Mouse (Mus musculus): ENCODE measurements around the gene Canx.

Canx gene

DNA sequence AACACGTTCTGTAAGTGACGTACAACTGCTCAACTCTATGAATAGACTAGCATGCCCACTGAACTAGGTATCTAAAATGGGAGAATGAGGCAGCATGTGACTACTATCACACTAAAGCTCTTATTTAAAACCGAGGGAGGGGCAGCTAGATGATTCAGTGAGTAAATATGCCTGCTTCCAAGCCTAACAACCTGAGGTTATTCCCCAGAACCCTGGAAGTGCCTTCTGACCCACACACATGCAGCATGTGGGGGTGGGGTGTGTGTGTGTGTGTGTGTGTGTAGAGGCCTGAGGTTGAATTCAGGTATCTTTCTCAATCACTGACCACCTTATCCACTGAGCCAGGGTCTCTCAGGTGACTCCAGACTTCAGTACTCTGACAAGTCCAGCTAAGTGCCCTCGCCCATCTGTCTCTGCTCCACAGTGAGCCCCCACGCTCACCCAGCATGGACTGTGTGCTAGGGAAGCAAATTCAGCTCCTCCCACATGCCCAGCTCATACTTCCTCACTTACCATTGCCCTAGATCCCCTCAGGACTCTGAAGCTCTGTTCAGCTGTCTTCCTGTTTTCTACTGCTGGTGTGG lies 49.8 kb downstream of the Canx start:
- DNase-seq (ENCODE audit: low read depth), result peak; percentile 63

DNA sequence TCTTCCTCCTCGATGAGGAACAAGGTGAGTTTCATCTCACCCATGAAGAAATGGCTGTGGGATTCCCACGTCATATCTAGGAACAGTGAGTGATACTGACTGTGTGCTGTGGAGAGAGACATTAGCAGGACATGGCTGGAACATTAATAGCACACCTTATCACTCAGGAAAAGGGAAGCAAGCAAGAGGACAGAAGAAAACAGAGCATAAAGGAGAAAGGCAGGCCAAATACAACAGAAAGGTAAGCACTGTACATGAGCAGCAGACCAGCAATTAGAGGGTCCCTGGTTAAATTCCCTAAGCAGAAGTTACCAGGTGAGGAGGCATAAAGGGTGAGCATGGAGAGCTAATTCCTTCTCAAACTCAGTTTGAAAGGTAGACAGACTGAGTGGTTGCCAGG lies 50.4 kb downstream of the Canx start:
- no peak for DNase-seq (ENCODE audit: low read depth)

DNA sequence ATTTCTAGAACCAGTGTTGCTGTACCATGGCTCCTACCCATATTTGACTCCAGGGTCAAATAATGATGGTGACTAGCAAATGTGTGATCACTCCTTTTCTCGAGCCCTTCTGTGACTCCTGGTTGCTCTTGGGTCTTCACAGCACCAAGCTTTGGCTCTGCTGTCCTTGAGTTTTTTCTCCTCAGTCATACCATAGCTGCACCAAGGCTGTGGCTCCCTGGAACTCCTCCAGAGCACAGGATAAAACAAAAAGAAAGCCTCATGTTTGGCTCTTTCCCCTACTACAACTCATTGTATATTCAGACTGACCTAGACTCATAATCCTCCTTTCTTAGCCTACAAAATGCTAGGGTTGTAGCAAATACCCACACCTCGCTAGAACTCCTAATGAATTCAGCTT lies 52.7 kb downstream of the Canx start:
- DNase-seq (ENCODE audit: low read depth), result no peak

DNA sequence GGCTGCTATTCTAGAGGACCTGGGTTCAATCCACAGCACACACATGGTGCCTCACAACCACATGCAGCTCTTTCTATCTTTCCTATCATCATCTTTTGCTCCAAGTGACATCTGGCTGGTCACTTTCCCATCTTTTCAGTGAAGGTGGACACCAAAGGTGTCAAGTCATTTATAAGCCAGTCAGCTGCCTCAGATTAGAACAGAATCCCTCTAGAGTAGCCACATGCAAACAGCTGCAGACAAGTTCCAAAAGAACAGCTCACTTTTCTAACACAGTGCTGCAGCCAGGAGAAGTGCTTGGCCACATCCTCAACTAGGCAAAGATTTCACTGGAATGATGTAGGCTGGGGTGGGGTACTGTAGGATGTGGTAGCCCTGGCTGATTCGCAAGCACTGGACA lies 55.6 kb downstream of the Canx start:
- DNase-seq (ENCODE audit: low read depth), result no peak

DNA sequence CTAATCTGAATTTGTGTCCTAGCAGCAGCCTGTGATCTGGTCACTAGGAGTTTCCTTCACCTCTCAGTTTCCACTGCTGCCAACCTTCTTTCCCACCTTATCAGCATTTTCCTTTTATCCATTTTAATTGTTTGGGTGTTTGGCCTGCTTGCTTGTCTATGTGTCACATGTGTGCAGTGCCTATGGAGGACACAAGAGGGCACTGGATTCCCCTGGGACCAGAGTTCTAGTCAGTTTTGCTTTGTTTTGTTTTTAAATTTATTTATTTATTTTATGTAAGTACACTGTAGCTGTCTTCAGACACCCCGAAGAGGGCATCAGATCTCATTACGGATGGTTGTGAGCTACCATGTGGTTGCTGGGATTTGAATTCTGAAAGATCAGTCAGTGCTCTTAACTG lies 56.3 kb downstream of the Canx start:
- DNase-seq (ENCODE audit: low read depth), result peak; percentile 62

DNA sequence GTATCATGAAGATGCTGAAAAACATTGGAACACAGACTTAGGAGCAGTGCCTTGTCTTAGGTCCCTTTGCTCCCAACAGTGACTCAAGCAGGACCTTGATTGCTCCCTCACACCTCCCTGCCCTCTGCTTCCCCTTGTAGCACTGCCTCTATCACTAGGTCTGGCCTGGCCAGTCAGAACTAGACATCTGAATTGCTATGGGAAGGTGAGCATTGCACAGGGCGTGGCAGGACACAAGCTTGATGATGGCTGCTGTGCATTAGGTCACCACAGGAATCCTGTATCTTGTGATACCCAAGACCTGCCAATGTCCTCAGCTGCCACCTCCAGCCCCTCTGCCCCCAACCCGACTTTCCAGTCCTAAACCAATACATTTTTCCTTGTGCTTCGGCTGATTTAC lies 58.5 kb downstream of the Canx start:
- DNase-seq (ENCODE audit: low read depth), result no peak

DNA sequence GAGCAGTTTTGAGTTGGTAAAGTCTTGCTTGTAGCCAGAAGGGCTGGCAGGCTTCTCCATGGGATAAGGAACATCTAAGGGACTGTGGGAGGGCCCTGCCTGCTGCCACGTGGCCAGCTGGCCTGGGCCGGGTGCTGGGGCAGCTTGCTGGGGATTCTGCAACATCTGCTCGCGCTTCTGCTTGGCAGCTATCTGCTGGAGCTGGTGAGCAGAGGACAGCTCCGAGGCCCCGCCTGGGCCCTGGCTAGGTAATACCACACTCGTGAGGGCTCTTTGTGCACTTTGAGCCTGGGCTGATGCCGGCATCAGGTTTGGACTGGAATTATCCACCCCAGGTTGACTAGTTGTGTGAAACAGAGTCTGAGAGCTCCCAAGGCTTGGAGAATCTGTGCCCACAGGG lies 59.5 kb downstream of the Canx start:
- DNase-seq (ENCODE audit: low read depth), result no peak

DNA sequence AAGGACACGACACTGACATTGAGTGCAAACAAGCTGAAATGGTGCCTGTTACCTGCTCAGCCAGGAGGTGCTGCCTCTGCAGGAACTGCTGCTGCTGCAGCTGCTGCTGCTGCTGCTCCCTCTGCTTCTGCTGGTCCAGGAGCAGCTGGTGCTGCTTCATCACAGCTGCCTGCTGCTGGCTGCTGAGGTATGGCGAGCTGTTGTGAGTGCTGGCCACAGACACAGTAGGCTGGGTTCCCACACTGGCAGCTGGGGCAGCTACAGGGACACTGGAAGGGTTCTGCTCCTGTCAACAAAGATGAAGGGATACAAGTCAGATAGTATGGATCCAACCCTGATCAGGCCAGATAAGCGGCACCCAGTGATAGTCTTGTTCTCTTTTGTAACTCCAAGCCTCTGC lies 62.3 kb downstream of the Canx start:
- no peak for DNase-seq (ENCODE audit: low read depth)

DNA sequence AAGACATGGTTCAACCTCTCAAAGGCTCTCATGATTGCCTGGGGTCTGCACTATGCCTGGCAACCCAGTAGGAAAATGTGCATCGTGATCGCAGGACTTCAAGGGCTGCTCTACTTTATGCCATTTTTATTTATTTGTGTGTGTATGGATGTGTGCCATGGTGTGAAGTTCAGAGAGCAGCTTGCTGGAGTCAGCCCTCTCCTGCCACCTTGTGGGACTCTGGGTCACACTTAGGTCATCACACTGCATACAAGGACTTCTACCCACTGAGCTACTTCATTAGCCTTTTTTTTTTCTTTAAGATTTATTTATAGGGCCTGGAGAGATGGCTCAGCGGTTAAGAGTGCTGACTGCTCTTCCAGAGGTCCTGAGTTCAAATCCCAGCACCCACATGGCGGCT lies 63.5 kb downstream of the Canx start:
- DNase-seq (ENCODE audit: low read depth), result peak; percentile 25

DNA sequence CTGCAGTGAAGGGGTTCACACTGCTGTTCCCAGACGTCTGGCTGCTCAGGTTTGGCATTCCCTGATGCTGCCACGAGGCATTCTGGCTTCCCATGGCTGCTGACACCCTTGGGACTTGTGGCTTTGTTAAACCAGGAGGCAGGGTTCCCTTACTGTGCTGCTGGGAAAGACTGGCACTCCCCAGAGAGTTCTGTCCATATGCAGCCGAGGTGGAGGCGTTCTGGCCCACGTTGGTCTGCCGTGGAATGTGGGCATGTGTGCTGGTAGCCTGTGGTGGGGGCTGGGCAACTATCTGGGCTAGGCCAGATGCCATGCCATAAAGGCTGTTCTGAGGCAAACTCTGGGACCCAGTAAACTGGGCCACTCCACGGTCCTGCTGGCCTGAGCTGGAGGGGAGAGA lies 67.2 kb downstream of the Canx start:
- no peak for DNase-seq (ENCODE audit: low read depth)

DNA sequence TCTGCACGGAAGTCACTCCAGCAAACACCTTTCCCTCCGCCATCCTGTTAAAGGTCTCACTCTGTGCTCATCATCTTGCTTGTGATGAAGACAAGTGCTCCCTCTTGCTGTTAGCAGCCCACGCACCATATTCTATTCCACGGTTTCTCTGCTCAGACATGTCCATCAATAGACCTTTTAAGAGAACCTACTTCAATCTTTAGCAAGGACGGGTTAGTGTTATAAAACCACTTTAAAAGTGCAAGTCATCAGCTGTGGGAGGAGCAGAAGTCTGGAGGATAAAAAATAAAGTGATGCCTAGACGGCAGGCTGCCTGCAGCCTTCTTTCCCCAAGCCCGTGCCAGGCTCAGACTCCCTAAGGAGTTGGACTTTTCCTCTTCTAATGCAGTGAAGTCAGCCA lies 68.9 kb downstream of the Canx start:
- peak; percentile 31 for DNase-seq (ENCODE audit: low read depth)

DNA sequence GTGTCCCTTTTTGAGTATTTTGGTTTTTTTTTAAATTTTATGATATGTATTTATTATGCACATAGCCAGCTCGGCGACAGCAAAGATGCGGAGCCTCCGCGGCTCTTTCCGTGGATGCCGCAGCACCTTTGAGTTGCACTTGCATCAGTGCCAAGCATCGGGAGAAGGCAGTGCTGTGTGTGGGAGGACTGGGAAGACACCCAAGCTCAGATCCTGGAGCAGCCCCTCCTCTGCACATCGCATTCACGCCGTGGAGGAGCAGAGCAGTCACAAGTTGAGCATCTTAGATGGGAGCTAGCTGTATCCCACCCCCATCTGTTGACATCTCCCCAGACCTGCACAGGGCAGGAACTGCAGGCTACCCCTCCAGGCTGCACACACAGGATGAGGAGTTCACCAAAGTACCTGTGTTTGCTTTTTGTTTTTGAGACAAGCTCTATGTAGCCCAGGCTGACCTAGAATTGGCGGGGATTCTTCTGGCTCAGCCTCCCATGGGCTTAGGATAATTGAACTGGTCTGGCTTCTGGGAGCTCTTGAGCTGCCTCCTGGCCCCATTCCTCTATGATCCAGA lies 71.4 kb downstream of the Canx start:
- DNase-seq (ENCODE audit: low read depth), result peak; percentile 49

DNA sequence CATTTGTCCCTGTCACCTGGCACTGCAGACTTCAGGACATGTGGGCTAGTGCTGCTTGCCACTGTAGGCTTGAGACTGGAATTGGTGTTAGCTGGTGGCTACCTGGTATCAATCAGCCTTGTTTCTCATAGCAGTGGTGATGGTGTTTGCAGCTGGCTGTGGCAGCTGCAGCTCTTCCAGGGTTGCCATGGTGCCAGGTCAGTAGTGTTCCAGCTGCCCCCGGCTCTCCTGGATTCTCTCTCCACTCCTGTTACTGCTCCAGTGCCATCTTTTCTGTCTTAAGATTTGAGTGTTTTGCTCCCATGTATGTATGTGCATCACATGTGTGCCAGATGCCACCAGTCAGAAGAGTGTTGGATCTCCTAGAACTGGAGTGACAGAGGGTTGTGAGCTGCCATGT lies 72.1 kb downstream of the Canx start:
- no peak for DNase-seq (ENCODE audit: low read depth)

DNA sequence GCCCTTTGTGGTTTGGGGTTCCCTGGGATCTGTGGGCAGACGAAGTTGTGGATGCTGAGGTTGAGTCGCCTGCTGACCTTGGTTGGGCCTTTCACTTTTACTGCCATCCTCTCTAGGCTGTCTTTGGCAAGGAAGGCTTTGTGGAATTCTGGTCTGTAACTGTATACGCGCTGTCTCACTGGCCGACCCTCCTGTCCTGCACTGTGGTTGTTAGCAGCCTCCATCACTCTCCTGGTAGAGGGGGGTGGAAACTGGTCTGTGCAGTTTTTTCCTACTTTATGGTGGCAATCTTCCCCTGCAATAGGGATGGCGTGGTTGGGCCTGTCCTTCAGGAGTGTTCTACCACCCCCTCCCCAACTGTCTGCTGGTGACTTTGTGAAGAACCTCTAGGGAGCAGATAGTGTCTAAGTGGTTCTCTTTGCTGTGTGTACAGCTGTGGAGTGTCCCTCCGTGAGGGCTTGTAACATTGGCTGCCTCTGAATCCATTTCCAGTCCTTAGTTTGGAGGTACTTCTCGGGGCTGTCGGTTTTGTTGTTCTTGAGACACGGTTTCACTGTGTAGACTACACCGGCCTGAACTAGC lies 72.7 kb downstream of the Canx start:
- peak; percentile 76 for DNase-seq (ENCODE audit: low read depth)

DNA sequence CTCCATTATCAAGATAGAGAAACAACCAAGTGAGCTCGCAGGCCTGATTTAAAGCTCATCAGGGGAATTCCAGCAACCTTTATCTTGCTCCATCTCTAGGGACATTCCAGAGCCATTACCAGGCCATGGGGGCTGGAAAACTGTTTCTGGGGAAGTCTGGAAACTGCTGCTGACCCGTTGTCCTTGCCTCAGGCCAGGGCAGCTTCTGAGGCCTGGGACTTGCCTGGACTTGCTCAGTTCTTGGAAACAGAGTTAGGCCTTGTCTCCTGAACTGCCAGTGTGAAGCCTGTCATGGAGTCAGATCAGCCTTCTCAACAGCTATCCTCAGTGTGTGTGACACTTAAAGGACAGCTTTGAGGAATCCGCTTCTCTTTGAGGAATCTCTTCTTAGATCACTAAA lies 73.3 kb downstream of the Canx start:
- DNase-seq (ENCODE audit: low read depth), result peak; percentile 92

DNA sequence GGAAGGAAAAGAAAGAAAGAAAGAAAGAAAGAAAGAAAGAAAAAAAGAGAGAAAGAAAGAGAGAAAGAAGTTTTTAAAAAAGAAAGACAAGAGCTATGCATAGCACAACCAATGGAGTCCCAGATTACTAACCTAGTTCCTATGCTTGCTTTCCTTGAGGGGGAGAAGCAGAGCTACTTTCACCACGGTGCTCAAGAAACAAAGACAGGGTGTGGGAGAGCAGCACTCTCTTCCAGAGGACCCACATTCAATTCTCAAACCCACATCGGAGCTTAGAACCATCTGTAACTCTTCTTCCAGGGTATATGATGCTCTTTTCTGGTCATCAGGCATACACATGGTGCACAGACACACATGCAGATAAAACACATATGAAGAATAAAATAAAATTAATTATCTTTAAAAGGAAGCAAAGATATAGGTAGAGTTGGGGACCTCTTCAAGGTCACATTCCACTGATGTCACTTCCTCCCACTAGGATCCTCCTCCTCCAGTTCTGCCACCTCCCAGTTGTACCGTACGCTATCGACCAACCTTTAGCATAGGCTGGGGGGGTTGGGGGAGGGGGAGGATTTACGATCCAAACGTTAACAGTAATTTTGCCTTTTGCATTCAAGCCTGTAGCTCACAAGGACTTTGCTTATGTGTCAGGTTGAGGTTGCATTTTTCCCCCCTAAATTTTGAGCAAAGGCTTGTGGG lies 76.9 kb downstream of the Canx start:
- DNase-seq (ENCODE audit: low read depth), result no peak

DNA sequence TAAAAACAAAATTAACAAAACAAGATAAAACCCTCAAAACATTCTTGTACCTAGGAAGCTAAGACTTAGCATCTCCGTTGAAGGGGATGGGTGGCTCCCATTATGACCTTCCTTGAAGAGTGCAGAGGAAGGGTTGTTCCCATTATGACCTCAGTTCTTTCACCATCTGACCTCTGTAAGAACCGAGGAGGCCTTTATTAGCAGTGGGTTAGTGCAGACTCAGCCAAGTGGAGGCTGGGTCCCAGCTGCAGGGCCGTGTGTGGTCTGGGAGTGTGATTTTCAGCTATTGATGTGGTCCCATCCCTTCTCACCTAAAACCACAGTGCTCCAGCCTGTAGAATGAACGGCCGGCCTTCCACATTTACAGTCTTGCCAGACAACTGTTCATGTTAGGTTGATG lies 80.2 kb downstream of the Canx start:
- no peak for DNase-seq (ENCODE audit: low read depth)

Measured in NIH3T3 (cell line).